Mouse (Mus musculus) thymus, adult 2 months (tissue): ENCODE results near the gene Kctd6. TPM values are rescaled to one million over a fixed set of nuclear protein-coding genes. Genes with fewer than 3 reads are reported as not detected.
"Not testable (repeated sequence)": the region's sequence is repeated elsewhere in the genome, so short reads cannot be mapped to it uniquely, and the experiment has no call there.

Experiments
- DNase-seq: peaks from one replicate; pipeline ENCODE4 v3.0.0; 2021
- H3K27ac ChIP-seq: fragments of 200-500 bp; 2 replicates; pipeline ENCODE4 v1.5.1; 2012; ENCODE audit warnings: low read length, control low read depth; ENCODE audit not compliant: control insufficient read depth, insufficient read depth
- H3K27me3 ChIP-seq: fragments of 200-500 bp; 2 replicates; pipeline ENCODE4 v1.6.1; 2012; ENCODE audit warnings: mild to moderate bottlenecking, low read length, moderate library complexity, mixed read lengths; ENCODE audit not compliant: control insufficient read depth, insufficient read depth
- H3K36me3 ChIP-seq: fragments of 200-500 bp; 2 replicates; pipeline ENCODE4 v1.6.1; 2012; ENCODE audit warnings: mild to moderate bottlenecking, low read length, moderate library complexity; ENCODE audit not compliant: control insufficient read depth, insufficient read depth
- H3K4me1 ChIP-seq: fragments of 200-500 bp; replicated peaks from 2 replicates; pipeline ENCODE4 v1.6.1; 2012; ENCODE audit warnings: low read length; ENCODE audit not compliant: control insufficient read depth, insufficient read depth
- H3K4me3 ChIP-seq: fragments of 200-500 bp; 2 replicates; pipeline ENCODE4 v1.5.1; 2012; ENCODE audit warnings: mild to moderate bottlenecking, low read length, control low read depth, moderate library complexity; ENCODE audit not compliant: control insufficient read depth, insufficient read depth
- CTCF ChIP-seq: fragments of 200-500 bp; IDR thresholded peaks from 2 replicates; pipeline ENCODE4 v1.5.1; 2012; ENCODE audit warnings: mild to moderate bottlenecking, control low read depth, low read length, moderate library complexity, borderline replicate concordance; ENCODE audit not compliant: control insufficient read depth, poor library complexity, insufficient read depth; ENCODE audit errors: extremely low read depth
- POLR2A ChIP-seq: fragments of 200-500 bp; IDR thresholded peaks from 2 replicates; pipeline ENCODE4 v1.6.1; 2012; ENCODE audit warnings: mild to moderate bottlenecking, low read length, control low read depth, moderate library complexity; ENCODE audit not compliant: control insufficient read depth, poor library complexity, insufficient read depth; ENCODE audit errors: extremely low read depth
- WGBS: fragments of 180-500 bp; shearing (Covaris S2); methylation state at CpG from one replicate; pipeline ENCODE4 v1.1.7; 2018; 5-methylcytosine and 5-hydroxymethylcytosine counted together
- polyA plus RNA-seq: library from polyadenylated mRNA; depleted of rRNA; stranded (reverse); fragments of >200 nt; gene quantifications from 2 replicates; pipeline ENCODE4 v1.2.3, GENCODE M21; 2012; rRNA removed

The Kctd6 gene
- polyA plus RNA-seq, 1 experiment = 6.6 TPM

- no peaks in the 10 kb centered on the region for H3K4me1 ChIP-seq
- H3K27ac ChIP-seq = no peak overlapping the region
- DNase-seq = no peak
- no peaks in the 10 kb centered on the region for H3K36me3 ChIP-seq
- H3K4me3 ChIP-seq = no peak overlapping the region
- 98% methylated on average over 1 of the region's 1 CpGs for whole genome bisulfite sequencing
- TF ChIP-seq POLR2A (no peak), CTCF (no peak)
- H3K27me3 ChIP-seq = no peaks in the 10 kb centered on the region
These were observed 50.4 kb downstream of the Kctd6 start for GRCm38 (mm10) chr14:8264378-8264777.

GRCm38 (mm10) chr14:8271281-8271680, 57.3 kb downstream of the Kctd6 start:
- DNase-seq, H3K27ac ChIP-seq, H3K4me1 ChIP-seq, H3K4me3 ChIP-seq, H3K27me3 ChIP-seq, H3K36me3 ChIP-seq: not testable (repeated sequence)
- 89% methylated on average over 8 of the region's 8 CpGs for WGBS

Other genes starting within 250 kb of the Kctd6 start
- 22.0 and 27.8 TPM in 2 replicates for gene Dnase1l3, start 219.6 kb upstream of the Kctd6 start, polyA plus RNA-seq
- gene Abhd6, start 211.2 kb upstream of the Kctd6 start, polyA plus RNA-seq = 15.6 and 18.1 TPM in 2 replicates
- 7.2 and 7.5 TPM in 2 replicates for gene Rpp14, start 133.8 kb upstream of the Kctd6 start, polyA plus RNA-seq
- gene Pxk, start 115.9 kb upstream of the Kctd6 start, polyA plus RNA-seq = 25.1 and 28.7 TPM in 2 replicates
- gene Pdhb, start 41.1 kb upstream of the Kctd6 start, polyA plus RNA-seq = 79.8 and 88.9 TPM in 2 replicates
- 0.46 and 0.84 TPM in 2 replicates for gene Acox2, start 45.2 kb downstream of the Kctd6 start, polyA plus RNA-seq
- 1.1 and 2.1 TPM in 2 replicates for gene Fam107a, start 103.9 kb downstream of the Kctd6 start, polyA plus RNA-seq
- gene Oit1, start 164.6 kb downstream of the Kctd6 start, polyA plus RNA-seq = 4.0 and 4.3 TPM in 2 replicates